Mouse (Mus musculus): ENCODE data around the gene Gng5. TPM values are rescaled to one million over a fixed set of nuclear protein-coding genes. Genes with fewer than 3 reads are reported as not detected.

Gng5 gene
- total RNA-seq, 2 experiments from 2014 or later: 40.1 to 45.0 TPM

DNA sequence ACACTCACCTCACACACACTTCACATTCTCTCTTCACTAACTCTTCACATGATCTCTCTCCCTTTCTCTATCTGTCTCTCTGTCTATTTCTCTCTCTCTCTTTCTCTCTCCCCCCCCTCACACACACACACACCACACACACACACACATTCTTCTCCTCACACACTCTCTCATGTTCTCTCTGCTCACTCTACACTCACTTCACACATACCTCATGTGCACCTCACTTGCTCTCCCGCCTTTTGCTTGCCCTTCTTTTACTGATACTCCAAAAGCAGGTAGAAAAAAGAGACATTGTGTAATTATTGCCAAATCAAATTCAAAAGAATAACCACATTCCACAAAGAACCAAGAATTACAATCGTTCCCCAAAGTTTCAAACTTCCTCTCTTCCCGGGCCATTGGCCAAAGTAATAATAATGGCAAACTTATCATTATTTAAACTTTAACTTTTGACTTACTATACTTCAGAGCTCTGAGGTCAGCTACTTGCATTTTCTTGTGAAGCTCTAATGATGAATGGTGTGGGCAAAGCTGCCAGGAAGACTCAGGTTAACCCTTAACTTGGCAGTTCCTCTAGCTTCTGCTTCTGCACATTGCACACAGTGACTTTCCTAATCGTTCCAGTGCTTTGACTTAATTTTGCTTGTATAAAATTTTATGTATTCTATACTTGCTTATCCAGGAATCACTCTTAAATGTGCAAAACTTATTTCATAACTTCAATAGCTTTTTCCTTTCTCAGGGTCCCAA lies 41.1 kb downstream of the Gng5 start:
- no peak for DNase-seq (ENCODE audit: low spot score in 2 of 2)

DNA sequence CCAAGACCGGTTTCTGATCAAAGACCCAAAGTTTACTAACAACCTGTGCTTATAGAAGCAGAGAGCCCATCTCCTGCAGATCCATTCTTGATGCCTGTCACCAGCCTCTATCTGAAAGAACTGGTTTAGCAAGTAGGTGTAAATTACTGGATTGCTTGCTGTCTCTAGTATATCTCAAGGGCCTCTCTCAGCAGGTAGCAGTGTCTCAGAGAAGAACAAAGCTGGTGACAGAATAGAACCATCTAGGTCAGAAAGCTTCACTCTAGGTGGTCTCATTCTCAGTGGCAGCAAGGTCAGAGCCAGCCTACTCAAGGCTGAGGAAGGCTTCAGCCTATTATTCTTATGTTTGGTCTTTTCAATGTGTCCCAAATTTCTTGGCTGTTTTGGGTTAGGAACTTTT lies 44.0 kb downstream of the Gng5 start:
- no peak for DNase-seq (ENCODE audit: low spot score in 2 of 2)

GRCm38 (mm10) chr3:146554816-146555215 lies 55.2 kb downstream of the Gng5 start:
- no peak for DNase-seq (ENCODE audit: low spot score in 2 of 2)

Other genes with a start within 250 kb of the Gng5 start
- 100 to 1,000 TPM in 1 of 2 experiments, 10 to 100 TPM in 1; 97.4 to 105 TPM for gene Ssx2ip, start 95.2 kb upstream of the Gng5 start, total RNA-seq (2021)
- gene Ctbs, start 50.0 kb upstream of the Gng5 start, total RNA-seq (2021): 1 to 10 TPM; 5.9 to 7.7 TPM
- 1 to 10 TPM; 2.1 to 3.2 TPM for gene Spata1, start 54 bp upstream of the Gng5 start, total RNA-seq (2021)
- 10 to 100 TPM; 16.7 to 18.7 TPM for gene Rpf1, start 21.6 kb downstream of the Gng5 start, total RNA-seq (2021)
- under 1 TPM in 1 of 2 experiments, not detected in 1; 0.45 TPM for gene Uox, start 70.6 kb downstream of the Gng5 start, total RNA-seq (2021)
- gene Dnase2b, start 115.8 kb downstream of the Gng5 start, total RNA-seq (2021): not detected
- gene 4930503B20Rik, start 151.5 kb downstream of the Gng5 start, total RNA-seq (2021): not detected
- gene Samd13, start 185.8 kb downstream of the Gng5 start, total RNA-seq (2021): not detected